Mouse (Mus musculus): ENCODE data around the gene Med24.

- TF ChIP-seq POLR2A (IDR thresholded peaks at IDR 0.05; ENCODE audit: borderline replicate concordance, extremely low read depth, low read depth, low read length) (no peak), CTCF (IDR thresholded peaks at IDR 0.05; ENCODE audit: insufficient read depth, low read length) (no peak)
Observed at GRCm38 (mm10) chr11:98735111-98735510, 5.9 kb upstream of the Med24 start.
